Mouse (Mus musculus): ENCODE results near the gene Faap20.

- no peak for TF ChIP-seq CTCF (IDR thresholded peaks at IDR 0.05; ENCODE audit: insufficient read depth, low read depth, low read length)
- no peak for TF ChIP-seq POLR2A (IDR thresholded peaks at IDR 0.05; ENCODE audit: insufficient read depth, low read depth, low read length)
Measured at GRCm38 (mm10) chr4:155241789-155242188, 7.8 kb upstream of the Faap20 start.

Measured in olfactory bulb, adult 2 months (tissue).